Mouse (Mus musculus) hindbrain, embryonic 16.5 days (tissue): Measurements from ENCODE around the gene Adgre1. TPM values are rescaled to one million over a fixed set of nuclear protein-coding genes. Genes with fewer than 3 reads are reported as not detected.

Experiments
- ATAC-seq: fragments of 200-750 bp; cut with Nextera tagmentation; 2 replicates; pipeline ENCODE4 v1.8.0; 2017; ENCODE audit warnings: moderate TSS enrichment, moderate library complexity
- H3K27ac ChIP-seq: fragments of 300-500 bp; sonication (generic); 2 replicates; pipeline ENCODE4 v1.5.1; 2014; ENCODE audit warnings: low read depth, mild to moderate bottlenecking, control low read depth, low read length, moderate library complexity
- H3K27me3 ChIP-seq: fragments of 300-500 bp; sonication (generic); replicated peaks from 2 replicates; pipeline ENCODE4 v1.6.1; 2014; ENCODE audit warnings: low read length; ENCODE audit not compliant: control insufficient read depth, insufficient read depth
- H3K36me3 ChIP-seq: fragments of 300-500 bp; sonication (generic); 2 replicates; pipeline ENCODE4 v1.6.1; 2014; ENCODE audit warnings: mild to moderate bottlenecking, low read length, moderate library complexity, mixed read lengths; ENCODE audit not compliant: control insufficient read depth, insufficient read depth
- H3K4me1 ChIP-seq: fragments of 300-500 bp; sonication (generic); 2 replicates; pipeline ENCODE4 v1.6.1; 2014; ENCODE audit warnings: low read depth, low read length; ENCODE audit not compliant: control insufficient read depth, insufficient read depth
- H3K4me2 ChIP-seq: fragments of 300-500 bp; sonication (generic); 2 replicates; pipeline ENCODE4 v1.6.1; 2014; ENCODE audit warnings: mild to moderate bottlenecking, low read length, control low read depth, moderate library complexity
- H3K4me3 ChIP-seq: fragments of 300-500 bp; sonication (generic); 2 replicates; pipeline ENCODE4 v1.5.1; 2014; ENCODE audit warnings: mild to moderate bottlenecking, low read length, control low read depth, moderate library complexity
- H3K9ac ChIP-seq: fragments of 300-500 bp; sonication (generic); 2 replicates; pipeline ENCODE4 v1.6.1; 2014; ENCODE audit warnings: low read depth, mild to moderate bottlenecking, control low read depth, low read length, moderate library complexity
- H3K9me3 ChIP-seq: fragments of 300-500 bp; sonication (generic); 2 replicates; pipeline ENCODE4 v1.6.1; 2014; ENCODE audit warnings: mild to moderate bottlenecking, low read length, moderate library complexity; ENCODE audit not compliant: control insufficient read depth
- WGBS: fragments of 180-500 bp; shearing (Covaris S2); extraction: QIAGEN DNeasy Blood & Tissue Kit; methylation state at CpG from one replicate; pipeline ENCODE4 v1.1.7; 2014; 5-methylcytosine and 5-hydroxymethylcytosine counted together
- polyA plus RNA-seq: library from polyadenylated mRNA; unstranded; fragments of >200 nt; fragmentation: Nextera tagmentation; extraction: Ambion mirVana; gene quantifications from 2 replicates; pipeline ENCODE4 v1.2.1, GENCODE M21; 2015

The Adgre1 gene
- polyA plus RNA-seq, 1 experiment from 2014 or later = 3.5 TPM

GRCm38 (mm10) chr17:57335673-57336303 lies 22.7 kb upstream of the Adgre1 start:
- 8% methylated on average over 11 of the region's 11 CpGs for WGBS
- Histone ChIP-seq H3K9ac (no peak overlapping the region), H3K4me1 (no peaks in the 10 kb centered on the region), H3K4me3 (no peak overlapping the region), H3K27me3 (no peaks in the 10 kb centered on the region), H3K4me2 (peak overlapping the region; percentile 40), H3K36me3 (no peaks in the 10 kb centered on the region), H3K27ac (no peak overlapping the region), H3K9me3 (no peaks in the 10 kb centered on the region)
- peak; percentile 94 for ATAC-seq

DNA sequence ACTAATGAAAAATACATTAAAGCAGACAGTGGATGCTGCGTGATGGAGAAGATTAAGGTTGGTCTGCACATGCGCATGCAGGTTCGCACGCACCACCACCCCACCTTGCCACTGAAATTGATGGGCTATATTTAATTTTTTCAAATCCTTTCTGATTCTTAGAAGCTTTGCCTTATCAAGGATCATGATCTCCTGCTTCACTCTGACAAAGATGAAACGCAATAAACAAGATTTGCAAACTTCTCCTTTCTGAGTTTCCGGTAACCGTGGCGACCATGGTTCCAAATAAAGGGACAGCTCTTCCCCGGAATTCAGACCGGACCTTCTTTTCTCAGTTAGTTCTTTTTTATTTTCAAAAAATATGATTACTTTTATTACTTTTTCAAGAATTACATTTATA lies 20.5 kb upstream of the Adgre1 start:
- no peak overlapping the region for H3K27ac ChIP-seq
- H3K9me3 ChIP-seq = no peaks in the 10 kb centered on the region
- H3K27me3 ChIP-seq = no peaks in the 10 kb centered on the region
- H3K4me1 ChIP-seq = no peaks in the 10 kb centered on the region
- no peak overlapping the region for H3K4me3 ChIP-seq
- ATAC-seq = no peak
- H3K9ac ChIP-seq = no peak overlapping the region
- WGBS = 87% methylated on average over 10 of the region's 10 CpGs
- no peak overlapping the region for H3K4me2 ChIP-seq
- no peaks in the 10 kb centered on the region for H3K36me3 ChIP-seq

GRCm38 (mm10) chr17:57339298-57339697 lies 19.2 kb upstream of the Adgre1 start:
- no peak overlapping the region for H3K9ac ChIP-seq
- H3K4me3 ChIP-seq = no peak overlapping the region
- no peaks in the 10 kb centered on the region for H3K36me3 ChIP-seq
- no peaks in the 10 kb centered on the region for H3K27me3 ChIP-seq
- 84% methylated on average over 9 of the region's 9 CpGs for WGBS
- ATAC-seq = no peak
- no peaks in the 10 kb centered on the region for H3K4me1 ChIP-seq
- no peak overlapping the region for H3K27ac ChIP-seq
- no peaks in the 10 kb centered on the region for H3K9me3 ChIP-seq
- H3K4me2 ChIP-seq = no peak overlapping the region

DNA sequence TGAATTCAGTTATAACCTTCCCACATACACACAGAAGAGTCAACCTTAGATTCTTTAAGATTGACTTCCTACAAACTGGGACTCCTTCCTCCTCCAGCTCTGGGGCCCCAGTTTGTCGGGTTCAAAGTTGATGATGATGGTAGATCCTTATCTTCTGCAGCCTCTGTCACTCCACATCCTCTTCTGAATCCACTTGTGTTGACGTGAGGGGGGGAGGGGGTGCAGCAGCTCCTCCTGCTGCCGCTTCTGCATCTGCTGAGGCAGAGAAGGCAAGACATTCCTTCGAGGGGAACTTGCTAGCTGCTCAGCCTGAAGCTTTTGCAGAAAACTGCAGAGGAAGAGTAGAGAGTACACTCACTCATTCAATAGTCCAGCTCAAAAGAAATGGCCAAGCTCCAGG lies 16.9 kb upstream of the Adgre1 start:
- WGBS = 75% methylated on average over 4 of the region's 4 CpGs
- H3K4me2 ChIP-seq = no peak overlapping the region
- H3K27ac ChIP-seq = no peak overlapping the region
- H3K4me3 ChIP-seq = no peak overlapping the region
- no peaks in the 10 kb centered on the region for H3K9me3 ChIP-seq
- no peaks in the 10 kb centered on the region for H3K27me3 ChIP-seq
- no peak for ATAC-seq
- H3K4me1 ChIP-seq = no peaks in the 10 kb centered on the region
- H3K9ac ChIP-seq = no peak overlapping the region
- no peaks in the 10 kb centered on the region for H3K36me3 ChIP-seq

DNA sequence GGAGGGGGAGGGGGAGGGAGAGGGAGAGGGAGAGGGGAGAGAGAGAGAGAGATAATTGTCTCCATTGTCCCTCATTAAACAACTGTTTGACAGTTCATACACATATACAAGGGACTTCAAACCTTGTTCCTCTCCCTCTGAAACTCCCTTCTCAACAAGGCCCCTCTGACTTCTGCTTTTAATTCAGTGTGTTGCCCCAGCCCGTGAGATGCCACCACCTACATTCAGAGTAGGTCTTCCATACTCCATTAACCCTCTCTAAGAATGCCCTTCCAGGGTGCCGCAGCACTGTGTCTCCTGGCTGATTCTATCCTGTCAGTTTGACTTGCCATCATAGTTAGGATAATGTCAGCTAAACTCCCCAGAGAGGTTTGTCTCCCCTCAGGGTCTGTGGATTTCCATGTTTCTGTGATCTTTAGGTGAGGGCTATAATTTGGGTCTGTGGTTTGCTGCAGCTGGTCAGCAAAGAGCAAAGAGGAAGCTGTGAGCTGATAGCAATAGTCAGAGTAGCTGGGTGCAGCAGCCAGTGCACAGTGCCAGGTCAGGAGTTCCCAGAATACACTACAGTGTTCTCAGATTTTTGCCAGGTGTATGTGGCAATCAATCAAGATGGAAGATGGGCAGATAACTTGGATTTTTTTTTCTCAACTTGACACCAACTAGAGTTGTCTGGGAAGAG lies 14.3 kb upstream of the Adgre1 start:
- no peaks in the 10 kb centered on the region for H3K9me3 ChIP-seq
- ATAC-seq = no peak
- no peaks in the 10 kb centered on the region for H3K4me1 ChIP-seq
- no peak overlapping the region for H3K4me3 ChIP-seq
- H3K9ac ChIP-seq = no peak overlapping the region
- no peak overlapping the region for H3K4me2 ChIP-seq
- H3K36me3 ChIP-seq = no peaks in the 10 kb centered on the region
- H3K27me3 ChIP-seq = no peaks in the 10 kb centered on the region
- 75% methylated on average over 2 of the region's 2 CpGs for WGBS
- no peak overlapping the region for H3K27ac ChIP-seq

DNA sequence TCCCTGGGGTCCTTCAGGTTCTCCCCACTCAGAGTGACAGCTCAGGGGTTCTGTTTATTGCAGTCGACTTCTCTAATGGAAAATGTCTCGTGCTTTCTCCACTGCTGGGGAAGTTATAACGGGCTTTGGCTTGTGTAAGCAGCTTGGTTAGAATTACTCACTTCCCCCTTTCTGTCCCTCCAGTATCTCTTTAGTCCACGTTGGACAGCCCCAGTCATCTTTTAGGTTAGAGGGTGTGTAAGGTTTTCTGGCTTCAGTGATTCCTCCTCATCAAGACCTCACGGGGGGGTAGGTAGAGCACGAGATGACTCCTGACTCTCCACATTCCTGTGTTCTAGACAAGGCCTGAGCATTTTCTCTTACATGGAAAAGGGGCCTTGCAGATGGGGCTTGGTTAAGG lies 11.5 kb upstream of the Adgre1 start:
- 73% methylated on average over 6 of the region's 6 CpGs for WGBS
- H3K27me3 ChIP-seq = no peaks in the 10 kb centered on the region

GRCm38 (mm10) chr17:57347781-57348180 lies 10.7 kb upstream of the Adgre1 start:
- no peaks in the 10 kb centered on the region for H3K27me3 ChIP-seq
- no peaks in the 10 kb centered on the region for H3K36me3 ChIP-seq
- H3K4me2 ChIP-seq = no peak overlapping the region
- H3K27ac ChIP-seq = no peak overlapping the region
- H3K9ac ChIP-seq = no peak overlapping the region
- no peak overlapping the region for H3K4me3 ChIP-seq
- H3K4me1 ChIP-seq = no peaks in the 10 kb centered on the region
- H3K9me3 ChIP-seq = no peaks in the 10 kb centered on the region
- 79% methylated on average over 2 of the region's 2 CpGs for WGBS
- no peak for ATAC-seq

More for the DNA sequence above, 11.5 kb upstream of the Adgre1 start:
- no peak overlapping the region for H3K27ac ChIP-seq
- no peak overlapping the region for H3K4me2 ChIP-seq
- H3K9me3 ChIP-seq = no peaks in the 10 kb centered on the region
- ATAC-seq = no peak
- H3K9ac ChIP-seq = no peak overlapping the region
- no peak overlapping the region for H3K4me3 ChIP-seq
- H3K36me3 ChIP-seq = no peaks in the 10 kb centered on the region
- H3K4me1 ChIP-seq = no peaks in the 10 kb centered on the region

DNA sequence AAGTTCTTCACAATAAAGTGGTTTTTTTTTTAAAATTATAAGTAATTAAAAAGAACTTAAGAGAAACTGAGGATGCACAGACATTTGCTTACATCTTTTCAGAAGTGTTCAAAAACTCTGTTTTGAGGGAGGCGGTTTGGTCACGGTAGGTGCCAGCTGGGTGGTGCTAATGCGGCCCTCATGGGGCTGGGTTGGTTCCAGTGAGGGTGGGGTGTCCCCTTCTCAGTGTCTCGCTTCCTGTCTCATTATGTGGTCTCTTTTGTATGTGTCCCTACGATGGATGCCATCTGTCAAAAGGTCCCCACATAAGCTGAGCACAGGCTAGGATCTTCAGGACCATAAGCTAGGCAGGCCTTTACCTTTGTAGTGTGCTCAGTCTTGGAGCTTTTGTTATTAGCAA lies 9.4 kb upstream of the Adgre1 start:
- Histone ChIP-seq H3K27ac (no peak overlapping the region), H3K4me2 (no peak overlapping the region), H3K4me1 (no peaks in the 10 kb centered on the region), H3K9ac (no peak overlapping the region), H3K4me3 (no peak overlapping the region), H3K9me3 (no peaks in the 10 kb centered on the region), H3K36me3 (no peaks in the 10 kb centered on the region), H3K27me3 (no peaks in the 10 kb centered on the region)
- no peak for ATAC-seq
- 62% methylated on average over 5 of the region's 5 CpGs for WGBS

DNA sequence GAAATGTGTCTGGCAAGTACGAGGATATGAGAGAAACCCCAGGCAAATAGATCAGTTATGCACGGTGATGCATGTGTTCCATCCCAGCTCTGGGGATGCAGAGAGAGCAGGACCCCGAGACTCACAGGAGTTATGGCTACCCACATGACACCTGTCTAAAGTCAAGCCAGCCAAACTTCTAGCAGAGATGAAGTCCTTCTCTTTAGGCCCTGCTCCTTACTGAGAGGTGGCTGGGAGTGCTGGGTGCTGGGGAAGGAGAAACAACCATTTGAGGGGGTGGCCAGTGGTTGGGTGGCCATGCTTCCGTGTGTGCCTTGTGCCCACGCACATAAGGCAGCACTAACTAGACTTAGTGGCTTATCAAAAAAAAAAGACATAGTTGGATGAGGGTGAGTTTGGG lies 8.3 kb upstream of the Adgre1 start:
- no peaks in the 10 kb centered on the region for H3K36me3 ChIP-seq
- H3K27me3 ChIP-seq = no peaks in the 10 kb centered on the region
- H3K9ac ChIP-seq = no peak overlapping the region
- H3K4me2 ChIP-seq = no peak overlapping the region
- H3K9me3 ChIP-seq = no peaks in the 10 kb centered on the region
- no peak overlapping the region for H3K27ac ChIP-seq
- no peak for ATAC-seq
- no peak overlapping the region for H3K4me3 ChIP-seq
- 83% methylated on average over 5 of the region's 5 CpGs for WGBS
- H3K4me1 ChIP-seq = no peaks in the 10 kb centered on the region
